ENCODE assay signal across 13 mouse cellular contexts in the genomic region with DNA sequence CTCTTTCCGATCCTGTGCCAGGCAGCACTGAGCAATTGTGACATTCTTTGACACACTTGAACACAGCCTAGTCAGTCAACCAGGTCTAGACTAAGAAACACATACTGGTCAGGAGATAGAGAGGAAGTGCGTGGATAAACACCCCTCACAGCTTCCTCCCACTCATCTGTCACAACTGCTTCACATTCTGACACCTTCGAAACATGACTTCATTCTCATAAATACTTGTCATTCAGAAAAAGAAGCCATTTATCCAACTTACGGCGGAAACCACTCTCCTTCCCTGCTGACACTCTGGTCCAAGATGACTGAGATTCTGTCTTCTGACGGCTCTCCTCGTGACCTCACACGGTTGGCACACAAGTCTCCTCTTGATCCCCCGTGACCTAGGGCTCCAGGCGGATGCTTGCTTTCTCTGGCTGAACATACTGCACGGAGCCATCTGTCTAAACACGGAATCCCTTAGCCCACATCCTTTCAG.
DNase-seq lines count a peak whose midpoint lies in the region; ATAC-seq and TF ChIP-seq lines count a peak whose summit lies in the region.
"Had no signal": no experiment of that assay in that cellular context is flagged by ENCODE, and none has a peak within 500 bp of the region (broad histone marks: within the 10 kb centered on the region; RNA-seq: fewer than 3 reads in every experiment).

No protein-coding gene starts in this region.

- DNase-seq in hindbrain, embryonic 10.5 days (ENCODE audit: low spot score): peak; percentile 50
- DNase-seq in hindbrain, postnatal 0 days (ENCODE audit: low spot score): no peak
- DNase-seq in lung, postnatal 14 days: peak; percentile 15
- DNase-seq in thymus, postnatal 0 days (ENCODE audit: low spot score): peak; percentile 62
- no peak for DNase-seq in right cerebral cortex, postnatal 36 days (ENCODE audit: low spot score in 2 of 2)
- no peak for DNase-seq in cerebellum, adult 11 months
- DNase-seq in layer of hippocampus, adult 9-10 months (ENCODE audit: low spot score): no peak
- DNase-seq: heart, postnatal 10 days; kidney, adult 11 months had no signal

- H3K27me3 ChIP-seq in hindbrain, embryonic 10.5 days (ENCODE audit: insufficient read depth, poor library complexity, severe bottlenecking): no peaks in the 10 kb centered on the region
- no peaks in the 10 kb centered on the region for H3K27me3 ChIP-seq in hindbrain, postnatal 0 days (ENCODE audit: insufficient read depth, low read length)
- H3K27me3 ChIP-seq: CH12.LX; forebrain, embryonic 12.5 days had no signal

- H3K27ac ChIP-seq in hindbrain, embryonic 10.5 days: no peak overlapping the region
- no peak overlapping the region for H3K27ac ChIP-seq in hindbrain, postnatal 0 days
- 0 out of 2 replicates have a peak overlapping the region, but pooled peaks have one; percentile 67 for H3K27ac ChIP-seq in brown adipose tissue, adult 24 weeks (replicated peaks; ENCODE audit: low read depth, low read length)
- H3K27ac ChIP-seq: forebrain, embryonic 12.5 days had no signal

- peaks cover 3% of the 10 kb centered on the region; the same call in 1 of the 2 replicates for H3K9me3 ChIP-seq in hindbrain, embryonic 10.5 days
- H3K9me3 ChIP-seq in hindbrain, postnatal 0 days (ENCODE audit: low read length): no peaks in the 10 kb centered on the region
- H3K9me3 ChIP-seq: forebrain, embryonic 12.5 days had no signal

- no peak overlapping the region for H3K9ac ChIP-seq in hindbrain, postnatal 0 days (replicated peaks; ENCODE audit: low read length)
- H3K9ac ChIP-seq: forebrain, embryonic 12.5 days had no signal

- no peak overlapping the region for H3K4me3 ChIP-seq in hindbrain, embryonic 10.5 days
- no peak overlapping the region for H3K4me3 ChIP-seq in hindbrain, postnatal 0 days (ENCODE audit: low read length)
- no peak overlapping the region for H3K4me3 ChIP-seq in brown adipose tissue, adult 24 weeks (ENCODE audit: insufficient read depth, low read depth, low read length)
- H3K4me3 ChIP-seq: forebrain, embryonic 12.5 days had no signal

- no peaks in the 10 kb centered on the region for H3K36me3 ChIP-seq in hindbrain, embryonic 10.5 days
- no peaks in the 10 kb centered on the region for H3K36me3 ChIP-seq in hindbrain, postnatal 0 days (ENCODE audit: insufficient read depth, low read length)
- H3K36me3 ChIP-seq: forebrain, embryonic 12.5 days had no signal

- TF ChIP-seq CTCF in hindbrain, postnatal 0 days (IDR thresholded peaks at IDR 0.05; ENCODE audit: low read depth): no peak

- H3K4me1 ChIP-seq in hindbrain, embryonic 10.5 days (replicated peaks): peaks cover 11% of the 10 kb centered on the region
- no peaks in the 10 kb centered on the region for H3K4me1 ChIP-seq in hindbrain, postnatal 0 days (ENCODE audit: insufficient read depth, low read length)
- H3K4me1 ChIP-seq in brown adipose tissue, adult 24 weeks (ENCODE audit: control insufficient read depth, insufficient read depth, insufficient read length, low read length): no peaks in the 10 kb centered on the region

- no peak overlapping the region for H3K4me2 ChIP-seq in hindbrain, postnatal 0 days (ENCODE audit: low read depth, low read length)
- H3K4me2 ChIP-seq: forebrain, embryonic 12.5 days; liver, embryonic 11.5 days had no signal

- no peak for ATAC-seq in hindbrain, postnatal 0 days

- whole genome bisulfite sequencing in hindbrain, embryonic 10.5 days: 58% methylated on average over 12 of the region's 12 CpGs
- 63% methylated on average over 12 of the region's 12 CpGs for whole genome bisulfite sequencing in hindbrain, postnatal 0 days

Comparison
In these comparisons a context has a peak if more than half of its experiments do, and no peak if none do; other contexts are left out.
1. DNase-seq: peak in hindbrain, embryonic 10.5 days (single experiment), lung, postnatal 14 days (single experiment) and thymus, postnatal 0 days (single experiment); none in hindbrain, postnatal 0 days (single experiment), right cerebral cortex, postnatal 36 days (0 of 2), cerebellum, adult 11 months (single experiment) and layer of hippocampus, adult 9-10 months (single experiment).